Mouse (Mus musculus): ENCODE results near the gene Adnp. TPM values are rescaled to one million over a fixed set of nuclear protein-coding genes. Genes with fewer than 3 reads are reported as not detected.

Gene Adnp
- 13.2 and 15.9 TPM in 2 replicates for total RNA-seq (2012; rRNA removed)

DNA sequence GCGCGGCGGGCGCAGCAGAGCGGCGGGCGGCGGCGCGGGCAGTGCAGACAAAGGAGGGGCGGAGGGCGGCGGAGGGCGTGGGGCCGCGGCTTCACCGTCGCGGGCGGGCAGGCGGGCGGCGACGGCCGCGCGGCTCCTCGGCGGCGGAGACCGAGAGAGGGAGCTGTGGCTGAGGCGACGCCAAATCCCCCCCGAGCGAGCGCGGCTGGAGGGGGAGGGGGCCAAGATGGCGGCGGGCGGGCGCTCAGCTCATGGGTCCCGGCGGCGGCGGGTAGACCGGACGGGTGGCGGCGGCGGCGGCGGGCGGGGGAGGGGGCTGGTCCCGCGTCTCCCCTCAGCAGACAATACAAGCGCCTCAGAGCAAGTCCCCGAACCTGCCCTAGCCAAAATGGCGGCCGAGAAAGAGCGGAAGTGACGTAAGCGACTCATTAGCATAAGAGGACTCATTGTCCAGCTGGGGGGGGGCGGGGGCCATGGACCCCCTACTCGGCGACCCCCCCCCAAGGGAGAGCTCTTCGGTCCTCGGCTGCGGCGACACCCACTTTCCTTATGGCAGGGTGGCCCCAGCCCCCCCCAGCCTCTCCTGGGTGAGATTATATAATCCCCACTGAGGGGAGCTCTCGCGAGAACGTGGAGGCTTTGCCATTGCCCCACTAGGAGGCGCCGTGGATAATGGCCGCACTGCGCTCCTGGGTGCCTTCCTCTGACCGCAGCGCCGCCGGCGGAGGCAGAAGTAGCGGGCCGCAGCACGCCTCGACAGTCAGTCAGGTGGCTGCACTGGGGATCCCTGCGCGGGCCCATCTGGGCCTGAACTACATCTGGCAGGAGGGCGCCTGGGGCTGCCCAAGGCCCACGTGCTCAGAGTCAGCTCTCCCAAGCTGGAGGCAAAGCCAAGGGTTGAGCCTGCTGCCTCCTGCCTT is at the start of gene Adnp:
Gene Adnp, minus strand, starts transcription at position 388 of the 920 bp plus-strand sequence.
- H3K4me3 ChIP-seq (ENCODE audit: insufficient read depth in 1 of 2, low read depth in 1 of 2, low read length in 2 of 2, poor library complexity in 1 of 2, severe bottlenecking in 1 of 2): peak within 1 kb of the TSS; percentile 89 to 100
- TF ChIP-seq MAFK (IDR thresholded peaks at IDR 0.05; ENCODE audit: insufficient read depth, low read depth, low read length) (no peak), CHD2 (IDR thresholded peaks at IDR 0.05; ENCODE audit: low read depth, low read length) (peak; percentile 98), ZNF384 (IDR thresholded peaks at IDR 0.05; ENCODE audit: low read depth, low read length) (0 out of 2 replicates have a peak, but pooled peaks have one; percentile 28), HCFC1 (IDR thresholded peaks at IDR 0.05; ENCODE audit: borderline replicate concordance, insufficient read depth, low read length) (peak; percentile 82), ZC3H11A (IDR thresholded peaks at IDR 0.05; ENCODE audit: borderline replicate concordance, low read depth, low read length) (no peak)
- in situ Hi-C loops (cut with MboI; ENCODE audit: low sequenced_read_pairs in 2 of 2, unreplicated experiment in 2 of 2): loop anchor here in 1 of 2 experiments (10.0 kb wide), 1 partner anchor 82 kb away; no protein-coding TSS in a partner anchor
- peaks cover 2 to 8% of the 10 kb centered on the region in 2 experiments; a peak in 3 of 4 replicates for H3K4me1 ChIP-seq (ENCODE audit: control insufficient read depth in 2 of 2, insufficient read depth in 2 of 2, low read length in 2 of 2, poor library complexity in 1 of 2)
- peaks cover 14% of the 10 kb centered on the region for H3K36me3 ChIP-seq (ENCODE audit: control insufficient read depth, insufficient read depth, low read length, poor library complexity, severe bottlenecking)
- peak within 1 kb of the TSS; percentile 98 for H3K27ac ChIP-seq (ENCODE audit: insufficient read depth, low read depth, low read length, poor library complexity, severe bottlenecking)
- peak within 1 kb of the TSS; percentile 99 for H3K9ac ChIP-seq (ENCODE audit: insufficient read depth, low read depth, low read length, poor library complexity, severe bottlenecking)
- peak; percentile 96 for DNase-seq (ENCODE audit: low read depth, low spot score)
- no peaks in the 10 kb centered on the region for H3K9me3 ChIP-seq (ENCODE audit: control insufficient read depth, insufficient read depth, low read depth, low read length)

DNA sequence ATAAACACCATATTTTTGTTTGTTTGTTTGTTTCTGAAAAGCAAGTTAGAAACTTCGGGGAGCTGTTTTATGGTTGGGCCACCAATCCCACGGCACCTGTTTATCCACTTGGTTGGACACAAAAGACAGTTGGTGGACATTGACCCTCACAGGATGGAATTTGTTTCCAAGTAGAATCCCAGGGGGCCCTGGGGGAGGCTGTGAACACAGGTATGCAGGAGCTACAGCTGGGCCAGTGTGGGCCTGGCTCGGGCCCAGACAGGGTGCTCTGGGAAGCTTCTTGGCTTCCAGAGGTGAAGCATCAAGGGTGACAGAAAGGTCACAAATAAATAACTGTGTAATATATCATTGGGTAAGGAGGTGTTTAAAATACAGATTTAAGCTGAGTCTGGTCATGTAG is 49.6 kb upstream of the Adnp start:
- no peak for DNase-seq (ENCODE audit: low read depth, low spot score)
- H3K9ac ChIP-seq (ENCODE audit: insufficient read depth, low read depth, low read length, poor library complexity, severe bottlenecking): no peak overlapping the region
- TF ChIP-seq HCFC1 (IDR thresholded peaks at IDR 0.05; ENCODE audit: borderline replicate concordance, insufficient read depth, low read length): no peak
- no peak for TF ChIP-seq ZNF384 (IDR thresholded peaks at IDR 0.05; ENCODE audit: low read depth, low read length)
- no peak for TF ChIP-seq CHD2 (IDR thresholded peaks at IDR 0.05; ENCODE audit: low read depth, low read length)
- no peak for TF ChIP-seq ZC3H11A (IDR thresholded peaks at IDR 0.05; ENCODE audit: borderline replicate concordance, low read depth, low read length)
- no peak for TF ChIP-seq MAFK (IDR thresholded peaks at IDR 0.05; ENCODE audit: insufficient read depth, low read depth, low read length)
- in situ Hi-C loops (cut with MboI; ENCODE audit: low sequenced_read_pairs in 2 of 2, unreplicated experiment in 2 of 2): loop anchor here in 1 of 2 experiments (10.0 to 25.0 kb wide), 3 partner anchors 188 to 631 kb away; no protein-coding TSS in a partner anchor
- peaks cover 0 to 7% of the 10 kb centered on the region in 2 experiments; a peak in 2 of 4 replicates for H3K4me1 ChIP-seq (ENCODE audit: control insufficient read depth in 2 of 2, insufficient read depth in 2 of 2, low read length in 2 of 2, poor library complexity in 1 of 2)
- H3K36me3 ChIP-seq (ENCODE audit: control insufficient read depth, insufficient read depth, low read length, poor library complexity, severe bottlenecking): no peaks in the 10 kb centered on the region
- no peaks in the 10 kb centered on the region for H3K9me3 ChIP-seq (ENCODE audit: control insufficient read depth, insufficient read depth, low read depth, low read length)
- no peak overlapping the region for H3K27ac ChIP-seq (ENCODE audit: insufficient read depth, low read depth, low read length, poor library complexity, severe bottlenecking)
- no peak overlapping the region for H3K4me3 ChIP-seq (ENCODE audit: insufficient read depth in 1 of 2, low read depth in 1 of 2, low read length in 2 of 2, poor library complexity in 1 of 2, severe bottlenecking in 1 of 2)

DNA sequence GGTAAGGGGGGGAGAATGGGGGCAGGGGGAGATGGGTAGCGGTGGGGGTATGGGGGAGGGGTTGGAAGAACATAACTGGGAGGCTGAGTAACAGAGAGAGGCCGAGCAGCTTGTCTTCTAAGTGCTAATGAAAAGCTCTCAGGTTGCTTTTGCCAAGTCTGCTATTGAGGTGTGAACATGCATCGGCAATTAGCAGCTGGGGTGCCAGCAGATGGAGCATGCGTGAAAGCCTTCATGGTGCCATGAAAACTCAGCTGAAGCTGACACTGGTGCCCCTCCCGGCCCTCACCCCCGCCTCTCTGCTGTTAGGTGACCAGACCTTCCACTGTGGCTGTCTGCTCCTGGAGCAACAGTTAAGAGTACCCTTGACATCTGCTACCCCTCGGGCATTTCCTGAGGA is 46.9 kb upstream of the Adnp start:
- Histone ChIP-seq H3K4me3 (ENCODE audit: insufficient read depth in 1 of 2, low read depth in 1 of 2, low read length in 2 of 2, poor library complexity in 1 of 2, severe bottlenecking in 1 of 2) (no peak overlapping the region), H3K9me3 (ENCODE audit: control insufficient read depth, insufficient read depth, low read depth, low read length) (no peaks in the 10 kb centered on the region), H3K9ac (ENCODE audit: insufficient read depth, low read depth, low read length, poor library complexity, severe bottlenecking) (no peak overlapping the region), H3K4me1 (ENCODE audit: control insufficient read depth in 2 of 2, insufficient read depth in 2 of 2, low read length in 2 of 2, poor library complexity in 1 of 2) (peaks cover 0 to 7% of the 10 kb centered on the region in 2 experiments; a peak in 2 of 4 replicates), H3K36me3 (ENCODE audit: control insufficient read depth, insufficient read depth, low read length, poor library complexity, severe bottlenecking) (no peaks in the 10 kb centered on the region), H3K27ac (ENCODE audit: insufficient read depth, low read depth, low read length, poor library complexity, severe bottlenecking) (no peak overlapping the region)
- DNase-seq (ENCODE audit: low read depth, low spot score): no peak
- no peak for TF ChIP-seq MAFK (IDR thresholded peaks at IDR 0.05; ENCODE audit: insufficient read depth, low read depth, low read length)
- no peak for TF ChIP-seq ZNF384 (IDR thresholded peaks at IDR 0.05; ENCODE audit: low read depth, low read length)
- no peak for TF ChIP-seq HCFC1 (IDR thresholded peaks at IDR 0.05; ENCODE audit: borderline replicate concordance, insufficient read depth, low read length)
- no peak for TF ChIP-seq ZC3H11A (IDR thresholded peaks at IDR 0.05; ENCODE audit: borderline replicate concordance, low read depth, low read length)
- no peak for TF ChIP-seq CHD2 (IDR thresholded peaks at IDR 0.05; ENCODE audit: low read depth, low read length)
- in situ Hi-C loops (cut with MboI; ENCODE audit: low sequenced_read_pairs in 2 of 2, unreplicated experiment in 2 of 2): loop anchor here in 1 of 2 experiments (10.0 to 25.0 kb wide), 3 partner anchors 191 to 633 kb away; no protein-coding TSS in a partner anchor

DNA sequence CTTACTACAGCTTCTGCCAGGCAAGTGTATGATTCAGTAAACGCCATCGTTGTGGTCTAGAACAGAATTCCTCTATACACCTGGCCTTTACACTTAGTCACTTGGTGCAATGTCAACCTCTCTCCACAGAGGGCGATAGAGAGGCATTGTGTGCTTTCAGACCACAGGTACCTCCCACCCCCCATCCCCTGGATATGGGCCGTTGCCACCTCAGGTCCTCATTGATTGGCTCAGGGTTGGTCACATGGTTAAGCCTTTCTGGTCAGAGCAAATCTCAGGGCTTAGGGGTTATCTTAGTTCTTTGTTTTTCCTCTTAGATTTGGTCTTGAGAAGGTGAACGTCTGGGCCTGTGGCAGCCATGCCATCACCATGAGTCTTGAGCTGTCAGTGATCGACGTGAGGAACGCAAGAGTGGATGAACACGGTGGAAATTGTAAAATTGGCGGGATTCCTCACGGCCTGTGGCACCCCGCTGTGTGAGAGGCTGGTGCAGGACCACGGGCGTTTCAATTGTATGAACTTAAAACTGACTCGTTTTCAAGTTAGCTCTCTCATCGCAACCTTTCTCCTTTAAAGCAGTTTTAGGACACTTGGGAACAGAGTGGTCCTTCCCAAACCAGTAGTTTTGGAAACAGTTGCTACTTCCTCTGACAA is 45.9 kb upstream of the Adnp start:
- H3K9me3 ChIP-seq (ENCODE audit: control insufficient read depth, insufficient read depth, low read depth, low read length): no peaks in the 10 kb centered on the region
- in situ Hi-C loops (cut with MboI; ENCODE audit: low sequenced_read_pairs in 2 of 2, unreplicated experiment in 2 of 2): loop anchor here in 1 of 2 experiments (10.0 to 25.0 kb wide), 3 partner anchors 192 to 635 kb away; no protein-coding TSS in a partner anchor
- TF ChIP-seq CHD2 (IDR thresholded peaks at IDR 0.05; ENCODE audit: low read depth, low read length) (no peak), ZC3H11A (IDR thresholded peaks at IDR 0.05; ENCODE audit: borderline replicate concordance, low read depth, low read length) (0 out of 2 replicates have a peak, but pooled peaks have one; percentile 12), MAFK (IDR thresholded peaks at IDR 0.05; ENCODE audit: insufficient read depth, low read depth, low read length) (no peak), ZNF384 (IDR thresholded peaks at IDR 0.05; ENCODE audit: low read depth, low read length) (peak; percentile 15; the same call in 1 of the 2 replicates), HCFC1 (IDR thresholded peaks at IDR 0.05; ENCODE audit: borderline replicate concordance, insufficient read depth, low read length) (no peak)
- peak overlapping the region; percentile 77; the same call in 1 of the 2 replicates for H3K9ac ChIP-seq (ENCODE audit: insufficient read depth, low read depth, low read length, poor library complexity, severe bottlenecking)
- DNase-seq (ENCODE audit: low read depth, low spot score): peak; percentile 98
- peaks cover 0 to 7% of the 10 kb centered on the region in 2 experiments; a peak in 2 of 4 replicates for H3K4me1 ChIP-seq (ENCODE audit: control insufficient read depth in 2 of 2, insufficient read depth in 2 of 2, low read length in 2 of 2, poor library complexity in 1 of 2)
- peak overlapping the region; percentile 49 to 60 for H3K4me3 ChIP-seq (ENCODE audit: insufficient read depth in 1 of 2, low read depth in 1 of 2, low read length in 2 of 2, poor library complexity in 1 of 2, severe bottlenecking in 1 of 2)
- no peak overlapping the region for H3K27ac ChIP-seq (ENCODE audit: insufficient read depth, low read depth, low read length, poor library complexity, severe bottlenecking)
- no peaks in the 10 kb centered on the region for H3K36me3 ChIP-seq (ENCODE audit: control insufficient read depth, insufficient read depth, low read length, poor library complexity, severe bottlenecking)
